Mouse (Mus musculus) spleen, adult 2 months (tissue): Measurements from ENCODE around the gene Lsg1.

Experiments
- CTCF ChIP-seq: fragments of 200-500 bp; IDR thresholded peaks from 2 replicates; pipeline ENCODE4 v1.5.1; 2011; ENCODE audit warnings: mild to moderate bottlenecking, inconsistent platforms; ENCODE audit not compliant: insufficient read depth, insufficient read length, insufficient replicate concordance; ENCODE audit errors: extremely low read depth
- POLR2A ChIP-seq: fragments of 200-500 bp; IDR thresholded peaks from 2 replicates; pipeline ENCODE4 v1.6.1; 2011; ENCODE audit warnings: low read depth, low read length, inconsistent platforms

GRCm38 (mm10) chr16:30595356-30595755 lies 8.0 kb upstream of the Lsg1 start:
- TF ChIP-seq CTCF (no peak), POLR2A (no peak)
